Mouse (Mus musculus) left cerebral cortex, adult 2 months (tissue): Measurements from ENCODE around the gene Dscaml1. TPM values are rescaled to one million over a fixed set of nuclear protein-coding genes. Genes with fewer than 3 reads are reported as not detected.
A peak's percentile ranks its signal among the peaks of the same experiment; 100 is the strongest.

Experiments used
- DNase-seq, 2 experiments: peaks; one replicate each; pipeline ENCODE4 v3.0.0; 2021 to 2022; ENCODE audit warnings: low spot score in 2 of 2, mixed read lengths in 1 of 2; ENCODE audit errors: extremely low spot score in 1 of 2
- H3K27ac ChIP-seq: fragments of 200-600 bp; 2 replicates; pipeline ENCODE4 v1.8.1; 2022
- H3K4me3 ChIP-seq: fragments of 200-600 bp; 2 replicates; pipeline ENCODE4 v1.8.1; 2022
- CTCF ChIP-seq: fragments of 200-600 bp; IDR thresholded peaks from 2 replicates; pipeline ENCODE4 v1.8.1; 2022; ENCODE audit warnings: antibody characterized with exemption, mild to moderate bottlenecking, moderate library complexity
- intact Hi-C: fragments of 180-260 bp; cut with DNase I; formaldehyde crosslinking; loops from one replicate; pipeline ENCODE4 v1.15.1; 2025
- total RNA-seq, 2 experiments: library from RNA; stranded (reverse); gene quantifications; 2 replicates each; pipeline ENCODE4 v1.2.3; 2021

Gene Dscaml1
- total RNA-seq, 2 experiments from 2014 or later: 58.0 to 61.5 TPM

- DNase-seq: no peak
- Histone ChIP-seq H3K27ac (no peak overlapping the region), H3K4me3 (no peak overlapping the region)
- TF ChIP-seq CTCF: no peak
- intact Hi-C loops: no loop called here
These were observed 28.1 kb upstream of the Dscaml1 start for GRCm38 (mm10) chr9:45398336-45398735.

DNA sequence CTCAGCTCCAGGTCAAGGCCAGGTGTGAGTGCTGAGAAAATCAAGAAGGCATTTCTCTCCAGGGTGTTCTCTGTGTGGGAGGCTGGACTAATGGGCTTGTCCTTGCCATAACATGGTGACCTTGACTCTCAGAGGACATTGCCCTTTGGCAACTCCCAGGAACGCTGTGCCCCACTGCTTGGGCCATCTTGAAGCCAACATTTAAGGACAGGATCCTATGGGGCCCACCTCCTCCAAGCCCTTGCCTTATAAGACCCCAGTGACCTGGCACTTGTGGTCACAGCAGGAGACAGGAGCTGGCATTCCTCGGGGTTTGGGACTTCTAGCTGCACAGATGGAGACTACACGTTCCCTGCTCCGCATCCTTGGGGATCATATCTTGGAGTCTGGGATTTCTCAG is 27.0 kb upstream of the Dscaml1 start, which contains the start of gene Fxyd2:
Fxyd2 (plus strand) TSS at position 236 of the 400 bp plus-strand sequence.
- no peak for TF ChIP-seq CTCF
- DNase-seq: no peak

GRCm38 (mm10) chr9:45401851-45402250 is 24.6 kb upstream of the Dscaml1 start:
- no peak overlapping the region for H3K27ac ChIP-seq
- H3K4me3 ChIP-seq: no peak overlapping the region
- no peak for DNase-seq
- intact Hi-C loops: no loop called here
- no peak for TF ChIP-seq CTCF

More for the DNA sequence above, 27.0 kb upstream of the Dscaml1 start, which contains the start of gene Fxyd2:
- no peak within 1 kb of the TSS for H3K4me3 ChIP-seq
- no peak within 1 kb of the TSS for H3K27ac ChIP-seq
- intact Hi-C loops: no loop called here

DNA sequence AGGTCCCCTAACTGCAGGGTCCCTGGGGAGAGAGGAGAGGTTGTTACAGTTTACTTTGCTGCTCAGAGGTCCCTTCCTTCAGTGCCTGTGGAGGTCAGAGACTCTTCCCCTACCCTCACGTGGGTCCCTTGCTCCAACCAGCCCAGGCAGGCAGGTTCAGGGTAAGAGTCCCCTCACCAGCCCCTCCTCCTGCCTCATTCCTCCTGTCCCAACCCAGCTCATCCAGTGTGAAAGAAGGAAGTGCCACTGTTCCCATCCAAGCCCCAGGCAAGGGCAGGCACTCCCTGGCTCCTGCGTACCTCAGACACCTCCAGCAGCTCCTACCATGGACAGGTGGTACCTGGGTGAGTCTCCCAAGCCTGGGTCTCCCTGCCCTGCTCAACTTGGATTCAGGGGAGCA is 23.5 kb upstream of the Dscaml1 start:
- Histone ChIP-seq H3K27ac (no peak overlapping the region), H3K4me3 (no peak overlapping the region)
- intact Hi-C loops: no loop called here
- TF ChIP-seq CTCF: no peak
- DNase-seq: no peak

DNA sequence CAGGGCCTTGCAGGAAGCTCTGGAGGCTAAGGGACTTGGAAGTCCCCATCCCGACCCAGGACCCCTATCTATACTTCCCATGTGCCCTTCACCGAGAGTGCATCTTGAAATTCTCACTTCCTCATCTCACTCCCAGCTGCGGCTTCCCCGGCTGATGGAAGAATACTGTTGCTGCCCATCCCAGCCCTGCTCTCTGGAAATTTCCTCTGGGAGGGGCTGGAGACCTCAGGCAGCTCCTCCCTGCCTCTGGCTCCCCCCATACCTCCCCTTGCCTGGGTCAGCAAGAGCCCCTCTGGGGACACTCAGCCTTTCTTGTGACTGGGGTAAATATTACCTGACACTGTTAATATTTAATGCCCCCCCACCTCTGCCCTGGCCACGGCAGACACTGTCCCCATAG is 20.7 kb upstream of the Dscaml1 start:
- DNase-seq: no peak
- H3K4me3 ChIP-seq: no peak overlapping the region
- no peak for TF ChIP-seq CTCF
- intact Hi-C loops: no loop called here
- no peak overlapping the region for H3K27ac ChIP-seq

- H3K4me3 ChIP-seq: no peak overlapping the region
- no peak overlapping the region for H3K27ac ChIP-seq
- TF ChIP-seq CTCF: no peak
- DNase-seq: no peak
- intact Hi-C loops: no loop called here
These were observed 19.6 kb upstream of the Dscaml1 start for GRCm38 (mm10) chr9:45406808-45407207.

DNA sequence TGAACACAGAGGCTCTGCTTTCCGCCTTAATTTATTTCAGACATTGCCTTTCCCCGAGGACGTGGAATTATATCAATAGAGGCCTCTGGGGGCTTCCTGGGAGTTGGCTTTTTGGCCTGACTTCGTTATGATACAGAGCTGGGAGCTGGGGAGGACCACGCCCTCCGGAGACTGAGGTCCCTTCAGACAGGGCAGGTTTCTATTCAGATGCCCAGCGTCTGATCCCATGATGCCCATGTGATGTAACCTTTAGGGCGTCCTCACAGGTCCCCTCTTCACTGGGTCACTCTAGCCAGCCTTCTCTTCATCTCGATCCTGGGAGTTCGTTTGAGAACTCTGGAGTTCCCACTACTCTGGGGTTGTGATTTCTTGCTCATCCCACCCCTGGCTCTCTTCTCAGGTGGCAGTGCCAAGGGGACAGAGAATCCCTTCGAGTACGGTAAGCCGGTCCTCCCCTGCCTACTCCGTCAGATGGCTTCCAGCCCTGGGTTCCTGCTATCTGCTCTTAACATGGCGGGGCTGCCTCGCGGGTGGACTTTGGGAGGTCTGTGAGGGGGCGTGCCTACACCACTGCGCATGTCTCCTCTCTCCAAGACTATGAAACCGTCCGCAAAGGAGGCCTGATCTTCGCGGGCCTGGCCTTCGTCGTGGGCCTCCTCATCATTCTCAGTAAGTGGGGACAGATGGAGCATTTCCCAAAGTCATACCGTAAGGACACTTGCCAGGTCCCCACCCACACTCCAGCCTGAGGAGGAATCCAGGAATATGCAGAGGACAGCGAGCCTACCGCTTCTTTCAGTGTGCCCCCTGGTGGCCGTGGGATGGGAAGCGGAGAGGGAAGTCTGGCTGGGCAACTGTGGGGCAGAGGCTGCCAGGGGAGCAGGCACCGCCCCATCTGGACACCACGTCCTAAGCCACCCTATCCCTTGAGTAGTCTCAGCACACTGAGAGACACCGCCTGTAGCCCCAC is 18.4 kb upstream of the Dscaml1 start:
- peak; percentile 90 for TF ChIP-seq CTCF
- Histone ChIP-seq H3K4me3 (peak overlapping the region; percentile 28), H3K27ac (peak overlapping the region; percentile 54; the same call in 1 of the 2 replicates)
- peak; percentile 78 to 86 for DNase-seq
- intact Hi-C loops: loop anchor here (1.0 to 2.0 kb wide), 3 partner anchors 108 to 415 kb away; no protein-coding TSS in a partner anchor

DNA sequence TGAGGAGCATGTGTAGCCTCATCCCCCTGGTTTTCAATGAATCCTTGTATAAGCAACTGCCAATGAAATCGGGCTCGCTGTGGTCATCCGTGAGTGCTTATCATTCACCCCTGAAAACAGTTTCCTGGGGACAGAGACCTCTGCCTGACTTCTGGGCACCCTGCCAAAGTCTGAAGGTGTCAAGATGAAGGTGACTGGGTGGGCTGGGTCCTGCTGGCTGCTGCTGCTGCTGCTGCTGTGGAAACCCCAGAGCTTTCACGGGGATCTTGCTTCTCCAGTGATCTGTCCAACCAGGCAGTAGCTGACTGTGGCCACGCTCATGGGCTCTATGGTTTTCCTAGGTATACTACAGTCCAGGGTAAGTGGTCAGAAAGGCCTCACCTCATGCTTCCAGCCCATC is 16.2 kb upstream of the Dscaml1 start:
- Histone ChIP-seq H3K4me3 (no peak overlapping the region), H3K27ac (no peak overlapping the region)
- no peak for DNase-seq
- intact Hi-C loops: no loop called here
- TF ChIP-seq CTCF: no peak

- no peak overlapping the region for H3K27ac ChIP-seq
- DNase-seq: no peak
- intact Hi-C loops: no loop called here
These were observed 15.8 kb upstream of the Dscaml1 start for GRCm38 (mm10) chr9:45410614-45411013.

DNA sequence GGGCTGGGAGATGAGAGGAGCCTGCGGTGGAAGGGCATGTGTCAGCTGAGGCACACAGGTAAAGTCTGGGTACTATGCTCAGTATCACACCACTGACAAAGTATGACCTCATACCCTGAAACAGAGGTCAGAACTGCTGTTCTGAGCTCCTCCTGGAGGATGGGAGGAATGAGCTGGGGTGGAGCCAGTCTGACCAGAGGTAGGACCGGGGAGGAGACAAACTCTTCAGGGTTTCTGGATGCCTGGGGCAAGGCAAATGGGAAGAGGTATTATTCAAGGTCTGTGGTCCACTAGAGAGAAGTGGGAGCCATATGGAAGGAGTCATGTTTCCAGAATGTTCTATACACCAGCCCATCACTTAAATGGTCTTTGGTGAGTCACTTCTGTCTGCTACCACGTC is 15.3 kb upstream of the Dscaml1 start:
- TF ChIP-seq CTCF: no peak
- no peak for DNase-seq
- intact Hi-C loops: no loop called here

More at GRCm38 (mm10) chr9:45410614-45411013, 15.8 kb upstream of the Dscaml1 start:
- peak; percentile 10; the same call in 1 of the 2 replicates for TF ChIP-seq CTCF
- no peak overlapping the region for H3K4me3 ChIP-seq

GRCm38 (mm10) chr9:45411803-45412202 is 14.6 kb upstream of the Dscaml1 start:
- peak; percentile 68 for TF ChIP-seq CTCF
- DNase-seq: peak; percentile 26 to 43
- intact Hi-C loops: loop anchor here (1.0 to 2.0 kb wide), 2 partner anchors 342 to 417 kb away; partner anchors contain the start of gene Cep164
- H3K4me3 ChIP-seq: no peak overlapping the region
- H3K27ac ChIP-seq: no peak overlapping the region

More for the DNA sequence above, 15.3 kb upstream of the Dscaml1 start:
- H3K4me3 ChIP-seq: no peak overlapping the region
- H3K27ac ChIP-seq: no peak overlapping the region

DNA sequence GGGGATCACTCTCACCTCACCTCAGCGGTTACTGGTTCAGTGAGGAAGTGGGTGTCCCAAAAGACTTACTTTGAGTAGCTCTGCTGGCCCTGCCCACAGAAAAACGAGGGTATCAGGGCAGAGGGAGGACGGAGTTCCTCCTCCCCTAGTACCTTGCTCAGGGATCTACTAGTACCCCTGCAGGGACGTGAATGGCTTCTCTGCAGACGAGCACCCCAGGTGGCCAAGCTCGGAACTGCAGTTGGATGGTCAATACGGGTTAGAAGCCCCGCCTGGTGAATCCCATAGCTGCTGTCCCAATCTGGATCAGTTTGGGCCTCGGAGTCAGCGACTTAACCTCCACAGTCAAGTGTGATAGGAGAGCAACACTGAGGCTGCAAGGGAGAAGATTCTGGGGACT is 14.1 kb upstream of the Dscaml1 start:
- TF ChIP-seq CTCF: peak; percentile 93
- intact Hi-C loops: loop anchor here (1.0 to 2.0 kb wide), 2 partner anchors 342 to 417 kb away; partner anchors contain the start of gene Cep164
- Histone ChIP-seq H3K27ac (no peak overlapping the region), H3K4me3 (no peak overlapping the region)
- DNase-seq: peak; percentile 82 to 92
